Mouse (Mus musculus) neural tube, embryonic 11.5 days (tissue): Measurements from ENCODE around the gene Prps1. TPM values are rescaled to one million over a fixed set of nuclear protein-coding genes. Genes with fewer than 3 reads are reported as not detected.
A peak's percentile ranks its signal among the peaks of the same experiment; 100 is the strongest.

Source experiments
- ATAC-seq: fragments of 200-750 bp; cut with Nextera tagmentation; 2 replicates; pipeline ENCODE4 v1.8.0; 2017; ENCODE audit warnings: moderate number of reproducible peaks, mild to moderate bottlenecking, moderate TSS enrichment, moderate library complexity; ENCODE audit not compliant: insufficient read depth, low FRiP score, low TSS enrichment
- DNase-seq: peaks from one replicate; pipeline ENCODE4 v3.0.0-alpha.2; 2015; ENCODE audit warnings: low spot score
- H3K27ac ChIP-seq: fragments of 300-500 bp; sonication (generic); 2 replicates; pipeline ENCODE4 v1.5.1; 2014; ENCODE audit warnings: low read depth, mild to moderate bottlenecking, low read length
- H3K27me3 ChIP-seq: fragments of 300-500 bp; sonication (generic); 2 replicates; pipeline ENCODE4 v1.6.1; 2014; ENCODE audit warnings: mild to moderate bottlenecking, low read length, mixed read lengths; ENCODE audit not compliant: control insufficient read depth, insufficient read depth
- H3K36me3 ChIP-seq: fragments of 300-500 bp; sonication (generic); 2 replicates; pipeline ENCODE4 v1.6.1; 2014; ENCODE audit warnings: mild to moderate bottlenecking, low read length, moderate library complexity, mixed read lengths; ENCODE audit not compliant: control insufficient read depth, insufficient read depth
- H3K4me1 ChIP-seq: fragments of 300-500 bp; sonication (generic); 2 replicates; pipeline ENCODE4 v1.6.1; 2014; ENCODE audit warnings: low read length, mixed read lengths; ENCODE audit not compliant: control insufficient read depth, insufficient read depth
- H3K4me2 ChIP-seq: fragments of 300-500 bp; sonication (generic); 2 replicates; pipeline ENCODE4 v1.6.1; 2014; ENCODE audit warnings: low read depth, mild to moderate bottlenecking, moderate library complexity
- H3K4me3 ChIP-seq: fragments of 300-500 bp; sonication (generic); 2 replicates; pipeline ENCODE4 v1.5.1; 2014; ENCODE audit warnings: low read depth, low read length
- H3K9ac ChIP-seq: fragments of 300-500 bp; sonication (generic); 2 replicates; pipeline ENCODE4 v1.6.1; 2014; ENCODE audit warnings: mild to moderate bottlenecking, low read length
- H3K9me3 ChIP-seq: fragments of 300-500 bp; sonication (generic); 2 replicates; pipeline ENCODE4 v1.6.1; 2016; ENCODE audit warnings: low read length; ENCODE audit not compliant: control insufficient read depth
- WGBS: fragments of 180-500 bp; shearing (Covaris S2); extraction: QIAGEN DNeasy Blood & Tissue Kit; methylation state at CpG from one replicate; pipeline ENCODE4 v1.1.7; 2014; 5-methylcytosine and 5-hydroxymethylcytosine counted together
- polyA plus RNA-seq: library from polyadenylated mRNA; unstranded; fragments of >200 nt; fragmentation: Nextera tagmentation; extraction: Ambion mirVana; gene quantifications from 2 replicates; pipeline ENCODE4 v1.2.1, GENCODE M21; 2014

Gene Prps1
- polyA plus RNA-seq: 82.4 and 83.8 TPM in 2 replicates

GRCm38 (mm10) chrX:140456279-140456731 lies at the start of gene Prps1:
Gene Prps1 (plus strand): TSS chrX:140456613.
- Histone ChIP-seq H3K36me3 (no peaks in the 10 kb centered on the region), H3K9me3 (no peaks in the 10 kb centered on the region), H3K4me1 (no peaks in the 10 kb centered on the region), H3K27me3 (peaks cover 5% of the 10 kb centered on the region; the same call in 1 of the 2 replicates), H3K9ac (peak within 1 kb of the TSS; percentile 49), H3K4me3 (peak within 1 kb of the TSS; percentile 48), H3K27ac (no peak within 1 kb of the TSS), H3K4me2 (peak within 1 kb of the TSS; percentile 48)
- WGBS: 17% methylated on average over 26 of the region's 26 CpGs
- DNase-seq: peak; percentile 90
- ATAC-seq: peak; percentile 97

GRCm38 (mm10) chrX:140407593-140407992 lies 48.8 kb upstream of the Prps1 start:
- Histone ChIP-seq H3K4me1 (no peaks in the 10 kb centered on the region), H3K4me2 (no peak overlapping the region), H3K36me3 (no peaks in the 10 kb centered on the region), H3K9ac (no peak overlapping the region), H3K9me3 (no peaks in the 10 kb centered on the region), H3K27ac (no peak overlapping the region), H3K27me3 (no peaks in the 10 kb centered on the region), H3K4me3 (no peak overlapping the region)
- ATAC-seq (no peak), DNase-seq (no peak)
- WGBS: 88% methylated on average over 5 of the region's 5 CpGs

- DNase-seq: no peak
- ATAC-seq: no peak
- Histone ChIP-seq H3K27me3 (no peaks in the 10 kb centered on the region), H3K36me3 (no peaks in the 10 kb centered on the region), H3K9me3 (no peaks in the 10 kb centered on the region), H3K4me2 (no peak overlapping the region), H3K27ac (no peak overlapping the region), H3K4me3 (no peak overlapping the region), H3K4me1 (no peaks in the 10 kb centered on the region), H3K9ac (no peak overlapping the region)
- 92% methylated on average over 4 of the region's 4 CpGs for WGBS
These were observed 37.9 kb upstream of the Prps1 start for GRCm38 (mm10) chrX:140418467-140418866.

- Histone ChIP-seq H3K27me3 (no peaks in the 10 kb centered on the region), H3K36me3 (no peaks in the 10 kb centered on the region), H3K9me3 (no peaks in the 10 kb centered on the region), H3K4me3 (no peak overlapping the region), H3K9ac (no peak overlapping the region), H3K27ac (no peak overlapping the region), H3K4me2 (no peak overlapping the region), H3K4me1 (no peaks in the 10 kb centered on the region)
- 78% methylated on average over 4 of the region's 4 CpGs for WGBS
- ATAC-seq: no peak
- DNase-seq: no peak
These were observed 29.3 kb upstream of the Prps1 start for GRCm38 (mm10) chrX:140427124-140427523.

GRCm38 (mm10) chrX:140428252-140428651 lies 28.2 kb upstream of the Prps1 start:
- ATAC-seq (no peak), DNase-seq (no peak)
- Histone ChIP-seq H3K36me3 (no peaks in the 10 kb centered on the region), H3K4me3 (no peak overlapping the region), H3K27ac (no peak overlapping the region), H3K4me1 (no peaks in the 10 kb centered on the region), H3K9me3 (no peaks in the 10 kb centered on the region), H3K27me3 (0 out of 2 replicates have a peak, but pooled peaks cover 2% of the 10 kb centered on the region), H3K4me2 (no peak overlapping the region), H3K9ac (no peak overlapping the region)
- WGBS: 83% methylated on average over 7 of the region's 8 CpGs

GRCm38 (mm10) chrX:140429985-140430384 lies 26.4 kb upstream of the Prps1 start:
- H3K27me3 ChIP-seq: 0 out of 2 replicates have a peak, but pooled peaks cover 2% of the 10 kb centered on the region
- DNase-seq: no peak

GRCm38 (mm10) chrX:140430506-140430905 lies 25.9 kb upstream of the Prps1 start:
- Histone ChIP-seq H3K27me3 (0 out of 2 replicates have a peak, but pooled peaks cover 2% of the 10 kb centered on the region), H3K9ac (no peak overlapping the region), H3K9me3 (no peaks in the 10 kb centered on the region), H3K36me3 (no peaks in the 10 kb centered on the region), H3K27ac (no peak overlapping the region), H3K4me3 (no peak overlapping the region), H3K4me1 (no peaks in the 10 kb centered on the region), H3K4me2 (no peak overlapping the region)
- 89% methylated on average over 12 of the region's 12 CpGs for WGBS
- ATAC-seq: no peak
- no peak for DNase-seq

More at GRCm38 (mm10) chrX:140429985-140430384, 26.4 kb upstream of the Prps1 start:
- Histone ChIP-seq H3K9me3 (no peaks in the 10 kb centered on the region), H3K4me1 (no peaks in the 10 kb centered on the region), H3K27ac (no peak overlapping the region), H3K4me3 (no peak overlapping the region), H3K9ac (no peak overlapping the region), H3K36me3 (no peaks in the 10 kb centered on the region), H3K4me2 (no peak overlapping the region)
- WGBS: 90% methylated on average over 5 of the region's 5 CpGs
- no peak for ATAC-seq

- ATAC-seq (no peak), DNase-seq (no peak)
- H3K36me3 ChIP-seq: no peaks in the 10 kb centered on the region
- H3K4me1 ChIP-seq: no peaks in the 10 kb centered on the region
- WGBS: 76% methylated on average over 15 of the region's 15 CpGs
- no peaks in the 10 kb centered on the region for H3K9me3 ChIP-seq
- H3K4me3 ChIP-seq: no peak overlapping the region
- no peak overlapping the region for H3K9ac ChIP-seq
- H3K27me3 ChIP-seq: 0 out of 2 replicates have a peak, but pooled peaks cover 2% of the 10 kb centered on the region
- no peak overlapping the region for H3K4me2 ChIP-seq
- H3K27ac ChIP-seq: no peak overlapping the region
These were observed 24.4 kb upstream of the Prps1 start for GRCm38 (mm10) chrX:140431981-140432380.

- DNase-seq (no peak), ATAC-seq (no peak)
- Histone ChIP-seq H3K27ac (no peak overlapping the region), H3K9ac (no peak overlapping the region), H3K4me2 (no peak overlapping the region), H3K4me3 (no peak overlapping the region), H3K36me3 (no peaks in the 10 kb centered on the region), H3K4me1 (no peaks in the 10 kb centered on the region), H3K9me3 (no peaks in the 10 kb centered on the region), H3K27me3 (0 out of 2 replicates have a peak, but pooled peaks cover 2% of the 10 kb centered on the region)
- 91% methylated on average over 11 of the region's 11 CpGs for WGBS
These were observed 23.6 kb upstream of the Prps1 start for GRCm38 (mm10) chrX:140432786-140433185.
